Mouse (Mus musculus): Measurements from ENCODE around the gene Ube2d3.

GRCm38 (mm10) chr3:135476286-135476685 is 38.3 kb downstream of the Ube2d3 start:
- no peak for TF ChIP-seq POLR2A (IDR thresholded peaks at IDR 0.05; ENCODE audit: low read depth, low read length)
- TF ChIP-seq CTCF (IDR thresholded peaks at IDR 0.05; ENCODE audit: borderline replicate concordance, insufficient read depth, low read length): no peak
